Mouse (Mus musculus) spleen, postnatal 10 days (tissue): Measurements from ENCODE around the gene F3.

ENCODE experiments used
- DNase-seq, 2 experiments: peaks; one replicate each; pipeline ENCODE4 v3.0.0; 2021 to 2022; ENCODE audit warnings: low spot score in 2 of 2

Gene F3

GRCm38 (mm10) chr3:121707106-121707505, 16.2 kb upstream of the F3 start:
- DNase-seq: no peak

GRCm38 (mm10) chr3:121710894-121711531, 12.3 kb upstream of the F3 start:
- DNase-seq: no peak

DNA sequence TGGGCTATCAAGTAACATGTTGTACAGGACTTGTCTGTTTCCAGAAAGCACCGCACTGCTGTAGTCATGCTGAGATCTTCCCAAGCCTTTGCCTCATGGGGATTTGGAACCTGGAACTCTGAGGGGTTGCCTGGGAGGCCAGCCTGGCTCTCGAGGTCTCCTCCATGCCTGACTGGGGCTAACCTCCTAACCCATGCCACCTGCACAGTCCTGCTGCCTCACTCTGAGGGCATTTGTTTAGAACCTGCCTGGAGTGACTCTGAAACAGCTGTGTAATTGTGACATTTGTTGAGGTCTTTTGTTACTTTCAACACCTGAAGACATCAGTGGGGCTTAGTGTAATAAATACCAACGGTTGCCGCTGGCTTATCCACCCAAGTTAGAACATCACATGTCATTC, 11.1 kb upstream of the F3 start:
- DNase-seq: no peak

GRCm38 (mm10) chr3:121713151-121713701, 10.1 kb upstream of the F3 start:
- DNase-seq: no peak

- no peak for DNase-seq
Measured at GRCm38 (mm10) chr3:121713816-121714215, 9.5 kb upstream of the F3 start.

DNA sequence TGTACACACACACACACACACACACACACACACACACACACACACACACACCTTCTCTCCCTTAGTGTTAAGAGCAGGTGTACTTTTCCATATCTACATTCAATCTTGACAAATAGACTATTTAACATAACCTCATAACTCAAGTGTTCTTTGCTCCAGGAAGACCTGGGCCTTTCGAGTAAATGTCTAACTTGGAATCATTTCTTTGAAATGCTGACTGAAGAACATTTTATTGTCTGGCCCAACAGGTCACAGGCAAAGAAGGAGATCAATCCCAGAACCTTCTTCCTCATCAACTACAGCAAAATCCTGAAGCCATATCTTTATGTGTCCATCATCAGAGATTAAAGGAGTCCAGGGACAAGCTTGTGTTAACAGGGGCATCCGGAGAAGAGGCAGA, 8.9 kb upstream of the F3 start:
- no peak for DNase-seq

DNA sequence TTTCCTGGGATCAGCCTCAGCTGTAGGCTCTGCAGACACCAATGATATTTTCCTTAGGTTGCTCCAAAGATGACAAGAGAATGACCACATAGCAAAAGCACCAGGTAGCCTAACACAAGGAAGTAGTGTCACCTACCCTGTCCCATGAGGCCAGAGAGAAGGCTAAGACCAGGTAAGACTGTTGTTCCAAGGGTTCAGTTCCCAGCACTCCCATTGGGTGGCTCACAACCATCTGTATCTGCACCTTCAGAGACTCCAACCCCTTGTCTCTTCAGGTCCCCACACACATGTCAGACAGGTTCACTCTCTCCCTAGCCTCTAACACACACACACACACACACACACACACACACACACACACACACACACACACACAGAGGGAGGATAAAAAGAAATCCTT, 8.0 kb upstream of the F3 start:
- DNase-seq: no peak

DNA sequence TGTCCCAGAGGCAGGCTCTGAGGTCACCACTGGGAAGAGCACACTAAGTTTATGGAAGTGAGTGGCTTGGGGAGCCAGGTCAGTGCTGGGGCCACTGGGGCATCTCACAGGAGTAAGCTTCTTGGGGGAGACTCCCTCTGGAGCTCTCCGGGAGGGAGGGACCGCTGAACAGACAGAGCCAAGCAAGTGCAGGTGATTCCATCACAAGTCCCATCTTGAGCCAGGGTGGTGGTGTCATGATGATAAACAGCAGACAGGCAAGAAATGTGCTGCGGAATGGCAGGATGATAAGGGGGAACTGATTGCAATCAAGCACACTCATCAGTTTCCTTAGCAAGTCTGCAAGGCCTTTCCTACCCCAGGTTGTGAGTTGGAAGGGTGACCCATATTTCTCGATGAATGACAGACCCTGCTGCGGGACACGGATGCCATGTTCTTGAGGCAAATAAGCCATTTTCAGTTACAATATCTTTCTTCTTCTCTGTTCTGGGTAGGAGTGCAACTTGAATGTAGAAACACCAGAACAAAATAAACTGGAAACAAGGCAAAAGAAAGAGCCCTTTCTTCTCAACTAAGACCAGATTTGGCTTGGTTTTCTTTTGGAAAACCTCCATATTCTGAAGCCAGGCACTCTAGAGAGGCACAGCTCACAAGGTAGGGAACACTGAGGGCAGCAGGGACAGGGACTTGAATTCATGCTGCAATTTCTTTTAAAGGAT, 7.4 kb upstream of the F3 start:
- DNase-seq: no peak

DNA sequence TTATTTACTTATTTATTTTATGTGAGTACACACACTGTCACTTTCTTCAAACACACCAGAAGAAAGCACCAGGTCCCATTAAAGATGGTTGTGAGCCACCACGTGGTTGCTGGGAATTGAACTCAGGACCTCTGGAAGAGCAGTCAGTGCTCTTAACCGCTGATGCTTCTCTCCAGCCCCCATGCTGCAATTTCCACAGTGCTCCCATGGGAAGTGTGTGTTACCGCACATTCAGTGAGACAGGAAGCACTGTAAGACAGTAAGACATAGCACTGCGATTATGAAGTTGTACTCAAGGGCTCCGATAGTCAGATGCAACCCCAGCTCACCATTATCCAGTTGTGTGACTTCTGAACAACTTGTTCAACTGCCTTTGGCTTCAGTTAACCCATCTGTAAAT, 6.9 kb upstream of the F3 start:
- no peak for DNase-seq

DNA sequence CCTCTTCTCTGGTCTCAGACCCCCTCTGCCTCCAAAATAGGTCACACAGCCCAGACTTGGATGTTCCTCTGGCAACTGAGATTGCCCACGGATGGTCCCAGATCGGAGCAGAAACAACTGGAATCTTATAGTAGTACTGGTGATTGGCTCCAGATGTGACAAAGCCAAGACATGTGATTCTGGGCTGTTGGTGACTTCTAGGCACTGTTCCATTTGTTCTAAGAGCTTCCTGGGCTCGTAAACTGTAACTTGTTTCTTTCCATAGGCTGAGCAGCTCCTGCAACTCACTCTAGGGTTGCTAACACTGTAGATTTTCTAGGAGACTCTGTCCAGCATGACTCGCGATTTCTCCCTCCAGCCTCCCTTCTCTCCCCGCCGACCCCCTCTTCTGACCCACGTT, 4.7 kb upstream of the F3 start:
- no peak for DNase-seq

- no peak for DNase-seq
Measured at GRCm38 (mm10) chr3:121719701-121720100, 3.6 kb upstream of the F3 start.

DNA sequence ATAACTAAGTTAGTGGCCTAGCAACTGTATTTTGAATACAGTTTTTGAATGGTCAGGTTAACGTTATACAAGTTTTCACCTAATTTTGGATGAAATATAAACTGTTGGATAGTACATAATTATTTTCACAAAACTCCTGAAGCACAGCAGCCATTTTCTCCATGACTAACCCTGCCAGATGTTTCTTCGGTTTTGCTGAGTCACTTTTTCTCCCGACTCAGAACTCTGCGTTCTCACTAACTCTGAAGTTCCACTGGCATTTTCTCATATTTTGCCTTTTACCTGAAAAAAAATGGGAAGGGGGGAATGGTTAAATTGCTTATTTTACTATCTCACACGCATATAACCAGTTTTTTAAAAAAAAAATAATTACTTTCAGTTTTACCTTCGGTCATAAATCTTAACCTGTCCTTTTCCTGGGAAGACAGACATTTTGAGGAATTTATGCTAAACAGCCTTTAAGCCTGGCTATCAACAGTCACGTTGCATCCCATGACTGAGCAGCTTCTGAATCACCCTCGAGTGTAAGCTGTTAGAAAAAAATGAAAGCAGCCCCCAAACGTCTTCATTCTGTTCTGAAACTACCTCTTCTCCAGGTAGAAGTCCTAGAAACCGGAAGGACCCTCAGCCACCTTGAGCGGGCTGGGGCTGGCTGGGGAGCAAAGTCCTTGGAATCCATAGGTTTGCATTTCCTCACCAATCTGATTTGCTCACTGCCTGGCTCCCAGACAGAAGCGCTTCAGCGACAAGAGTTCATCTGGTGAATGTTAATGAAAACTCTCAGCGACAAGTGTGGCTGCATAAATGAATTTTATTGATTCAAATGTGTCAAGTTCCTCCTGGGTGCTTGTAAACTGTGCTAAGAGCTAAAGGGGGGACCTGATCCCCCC, 2.3 kb upstream of the F3 start:
- DNase-seq: no peak

DNA sequence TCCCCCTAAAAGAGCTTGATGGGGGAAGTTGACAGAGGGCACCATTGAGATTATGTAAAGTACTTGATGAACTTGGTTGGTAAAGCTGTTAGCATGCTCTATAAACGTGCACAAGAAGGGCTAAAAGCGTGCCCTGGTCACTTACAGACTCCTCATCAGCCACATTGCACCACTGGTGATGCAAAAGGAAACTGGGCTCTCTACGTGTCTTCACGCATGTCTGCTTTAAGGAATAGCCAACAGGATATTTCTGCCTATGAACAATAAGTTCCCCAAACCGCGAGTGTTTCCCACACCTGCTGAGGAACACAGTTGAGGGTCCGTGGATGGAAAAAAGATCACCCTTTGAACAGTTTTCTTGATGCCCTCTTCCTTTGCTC, 1.7 kb upstream of the F3 start:
- no peak for DNase-seq

GRCm38 (mm10) chr3:121723968-121724524, 709 bp downstream of the F3 start:
- no peak for DNase-seq

DNA sequence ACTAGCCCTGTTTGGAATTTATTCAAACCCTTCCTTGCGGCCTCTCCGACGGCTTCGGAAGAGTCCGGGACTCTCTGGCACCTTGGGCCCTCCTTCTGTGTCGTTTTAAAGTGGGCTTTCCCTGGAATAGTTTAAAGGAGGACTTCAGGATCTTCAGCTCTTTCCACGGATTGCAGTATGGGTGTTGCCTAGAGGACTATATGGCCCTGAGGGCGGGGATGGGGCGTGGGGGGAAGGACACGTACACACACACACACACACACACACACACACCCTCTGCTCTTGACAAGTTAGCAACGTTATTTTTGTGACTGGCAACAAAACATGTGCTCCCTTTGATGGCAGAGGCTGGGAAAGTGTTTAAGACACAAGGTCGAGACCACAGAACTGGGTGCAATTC, 1.2 kb downstream of the F3 start:
- DNase-seq: no peak

DNA sequence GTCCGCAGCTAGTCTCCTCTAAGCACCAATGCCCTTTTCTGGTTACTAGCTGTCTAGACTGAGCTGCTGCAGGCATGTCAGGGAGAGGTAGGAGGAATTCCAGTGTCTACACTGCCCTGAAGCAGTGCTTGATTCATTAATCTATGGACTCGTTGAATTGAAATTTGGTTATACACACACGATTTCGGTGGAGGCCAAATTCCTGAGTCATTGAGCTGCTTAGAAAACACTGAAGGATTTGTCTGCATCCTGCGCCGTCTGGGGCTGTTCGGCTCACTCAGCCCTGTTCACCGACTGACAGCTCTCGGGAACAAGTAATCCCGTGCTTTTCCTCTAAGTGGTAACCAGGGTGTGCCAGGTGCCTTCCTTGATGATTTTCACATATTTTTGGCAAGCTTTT, 2.3 kb downstream of the F3 start:
- DNase-seq: no peak

DNA sequence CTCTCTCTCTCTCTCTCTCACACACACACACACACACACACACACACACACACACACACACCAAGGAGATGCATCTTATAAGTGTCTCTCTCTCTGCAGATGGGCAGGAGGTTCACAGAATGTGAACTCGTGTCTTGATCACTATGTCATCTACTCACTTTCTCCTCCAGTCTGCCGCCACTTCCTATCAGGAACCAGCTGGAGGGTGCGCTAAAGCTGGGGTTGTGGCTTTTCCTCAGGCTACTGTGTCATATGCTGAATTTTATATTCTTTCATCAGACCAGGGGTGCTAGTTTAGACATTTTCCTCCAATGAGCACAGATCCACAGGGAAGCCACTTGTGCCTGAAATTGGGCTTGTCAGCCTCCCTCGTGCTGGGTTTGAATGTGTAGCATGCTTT, 6.3 kb downstream of the F3 start:
- DNase-seq: no peak

GRCm38 (mm10) chr3:121735542-121735941, 12.2 kb downstream of the F3 start:
- DNase-seq: no peak

- peak in 1 of 2 experiments; percentile 69 for DNase-seq
Measured at GRCm38 (mm10) chr3:121736025-121736744, 12.8 kb downstream of the F3 start.

- peak in 1 of 2 experiments; percentile 44 for DNase-seq
Measured at GRCm38 (mm10) chr3:121737453-121737852, 14.1 kb downstream of the F3 start.

DNA sequence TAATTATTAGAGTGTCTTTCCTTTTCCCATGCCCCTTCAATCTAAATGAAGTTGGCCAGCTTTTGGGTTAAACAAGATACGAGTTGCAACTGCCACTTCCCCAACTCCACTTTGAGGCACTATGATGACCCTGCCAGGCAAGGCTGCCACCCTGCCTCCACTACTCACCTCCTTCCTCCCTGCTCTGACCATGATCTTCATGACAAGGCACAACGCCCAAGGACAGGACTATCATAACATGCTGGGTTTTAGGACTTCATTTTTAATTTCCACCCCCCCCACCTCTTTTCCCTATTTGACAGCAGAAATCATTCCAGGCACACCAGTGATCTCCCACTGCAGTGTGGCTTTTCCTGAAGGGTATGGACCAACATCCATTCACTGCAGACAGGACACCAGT, 14.6 kb downstream of the F3 start:
- DNase-seq: no peak
